14 mouse cellular contexts compared by ENCODE assay signal in genomic region chr17:7231312-7231711, GRCm38 (mm10).
"Had no signal": no experiment of that assay in that cellular context is flagged by ENCODE, and none has a peak within 500 bp of the region (broad histone marks: within the 10 kb centered on the region; RNA-seq: fewer than 3 reads in every experiment).

No protein-coding gene starts in this region.

- H3K9me3 ChIP-seq: limb, embryonic 13.5 days had no signal

- H3K4me3 ChIP-seq: limb, embryonic 13.5 days had no signal

- DNase-seq: kidney, adult 9 months; kidney, postnatal 36 days; layer of hippocampus, adult 9-11 months; layer of hippocampus, postnatal 36 days; left cerebral cortex, postnatal 4 days; lung, adult 18-20 months; midbrain, embryonic 14.5 days; right cerebral cortex, postnatal 4 days; spleen, adult 18-20 months; thymus, adult 18-20 months; thymus, postnatal 14 days had no signal

- H3K9ac ChIP-seq: limb, embryonic 13.5 days; liver, embryonic 14.5 days had no signal

- H3K27ac ChIP-seq: kidney, postnatal 0 days; limb, embryonic 13.5 days; liver, embryonic 14.5 days had no signal

- H3K4me2 ChIP-seq: limb, embryonic 13.5 days had no signal

- H3K27me3 ChIP-seq: limb, embryonic 13.5 days had no signal
